Mouse (Mus musculus): Measurements from ENCODE around the gene Col5a3.
A peak's percentile ranks its signal among the peaks of the same experiment; 100 is the strongest.
"Not testable (repeated sequence)": the region's sequence is repeated elsewhere in the genome, so short reads cannot be mapped to it uniquely, and the experiment has no call there.

The Col5a3 gene

GRCm38 (mm10) chr9:20814521-20815272 lies at the start of gene Col5a3:
Col5a3 (minus strand) TSS chr9:20815067.
- DNase-seq: peak; percentile 99

GRCm38 (mm10) chr9:20862225-20862624 lies 47.4 kb upstream of the Col5a3 start:
- DNase-seq: no peak

GRCm38 (mm10) chr9:20861821-20862220 lies 47.0 kb upstream of the Col5a3 start:
- DNase-seq: no peak

- no peak for DNase-seq
These were observed 45.1 kb upstream of the Col5a3 start for GRCm38 (mm10) chr9:20859926-20860325.

GRCm38 (mm10) chr9:20857131-20857530 lies 42.3 kb upstream of the Col5a3 start:
- DNase-seq: no peak

GRCm38 (mm10) chr9:20850179-20850578 lies 35.3 kb upstream of the Col5a3 start:
- DNase-seq: no peak

- no peak for DNase-seq
These were observed 27.8 kb upstream of the Col5a3 start for GRCm38 (mm10) chr9:20842670-20843069.

- no peak for DNase-seq
These were observed 27.3 kb upstream of the Col5a3 start for GRCm38 (mm10) chr9:20842211-20842610.

GRCm38 (mm10) chr9:20838931-20839330 lies 24.1 kb upstream of the Col5a3 start:
- no peak for DNase-seq

- no peak for DNase-seq
These were observed 22.5 kb upstream of the Col5a3 start for GRCm38 (mm10) chr9:20837184-20837947.

GRCm38 (mm10) chr9:20835431-20835954 lies 20.6 kb upstream of the Col5a3 start:
- not testable (repeated sequence) for DNase-seq

GRCm38 (mm10) chr9:20834881-20835280 lies 20.0 kb upstream of the Col5a3 start:
- no peak for DNase-seq

- peak; percentile 99 for DNase-seq
These were observed 16.2 kb upstream of the Col5a3 start for GRCm38 (mm10) chr9:20830901-20831643.

- DNase-seq: no peak
These were observed 13.3 kb upstream of the Col5a3 start for GRCm38 (mm10) chr9:20828127-20828526.

- DNase-seq: no peak
These were observed 10.9 kb upstream of the Col5a3 start for GRCm38 (mm10) chr9:20825781-20826180.

- DNase-seq: no peak
These were observed 8.0 kb upstream of the Col5a3 start for GRCm38 (mm10) chr9:20822821-20823220.

GRCm38 (mm10) chr9:20820001-20820400 lies 5.1 kb upstream of the Col5a3 start:
- no peak for DNase-seq

GRCm38 (mm10) chr9:20818236-20818635 lies 3.4 kb upstream of the Col5a3 start, which contains the start of gene Rdh8:
Rdh8 (plus strand) TSS chr9:20818503.
- no peak for DNase-seq

GRCm38 (mm10) chr9:20812537-20813271 lies 2.2 kb downstream of the Col5a3 start:
- peak; percentile 96 for DNase-seq

GRCm38 (mm10) chr9:20810773-20811172 lies 4.1 kb downstream of the Col5a3 start:
- no peak for DNase-seq

GRCm38 (mm10) chr9:20810271-20810670 lies 4.6 kb downstream of the Col5a3 start:
- DNase-seq: peak; percentile 95

GRCm38 (mm10) chr9:20805706-20806105 lies 9.2 kb downstream of the Col5a3 start:
- no peak for DNase-seq

- DNase-seq: peak; percentile 97
These were observed 9.7 kb downstream of the Col5a3 start for GRCm38 (mm10) chr9:20805159-20805495.

Data from heart, adult 11 months (tissue).